Mouse (Mus musculus) MEL (cell line): Measurements from ENCODE around the gene Myo1h. TPM values are rescaled to one million over a fixed set of nuclear protein-coding genes. Genes with fewer than 3 reads are reported as not detected.

ENCODE experiments used
- DNase-seq: peaks from one replicate; pipeline ENCODE4 v3.0.0; 2011; ENCODE audit warnings: low read depth, low spot score
- H3K27ac ChIP-seq: 2 replicates; pipeline ENCODE4 v1.5.1; 2012; ENCODE audit warnings: low read depth, mild to moderate bottlenecking, control low read depth, low read length, moderate library complexity; ENCODE audit not compliant: control insufficient read depth
- H3K27me3 ChIP-seq, 2 experiments: fragments of 150-350 bp in 1 of 2; sonication (generic) in 1 of 2; 2 replicates each; pipeline ENCODE4 v1.6.1; 2012; ENCODE audit warnings: low read length in 2 of 2, mild to moderate bottlenecking in 2 of 2, improper control_type of control experiment in 1 of 2, moderate library complexity in 1 of 2; ENCODE audit not compliant: insufficient read depth in 2 of 2, control insufficient read depth in 1 of 2
- H3K36me3 ChIP-seq, 2 experiments: 2 replicates each; pipeline ENCODE4 v1.6.1; 2012 to 2014; ENCODE audit warnings: low read length in 2 of 2, improper control_type of control experiment in 1 of 2, inconsistent platforms in 1 of 2, mild to moderate bottlenecking in 1 of 2; ENCODE audit not compliant: insufficient read depth in 2 of 2, control insufficient read depth in 1 of 2
- H3K4me1 ChIP-seq, 2 experiments: fragments of 150-350 bp in 1 of 2; sonication (generic) in 1 of 2; 2 replicates each; pipeline ENCODE4 v1.6.1; 2012; ENCODE audit warnings: low read length in 2 of 2, improper control_type of control experiment in 1 of 2, mild to moderate bottlenecking in 1 of 2; ENCODE audit not compliant: insufficient read depth in 2 of 2, control insufficient read depth in 1 of 2
- H3K4me3 ChIP-seq, 2 experiments: fragments of 150-350 bp in 1 of 2; sonication (generic) in 1 of 2; 2 replicates each; pipeline ENCODE4 v1.5.1; 2012; ENCODE audit warnings: low read depth in 2 of 2, low read length in 2 of 2, mild to moderate bottlenecking in 2 of 2, moderate library complexity in 2 of 2, control low read depth in 1 of 2, improper control_type of control experiment in 1 of 2; ENCODE audit not compliant: control insufficient read depth in 1 of 2, insufficient read depth in 1 of 2
- H3K79me2 ChIP-seq: 2 replicates; pipeline ENCODE4 v1.6.1; 2012; ENCODE audit warnings: mild to moderate bottlenecking, low read length, moderate library complexity; ENCODE audit not compliant: control insufficient read depth, poor library complexity, insufficient read depth
- H3K9ac ChIP-seq: 2 replicates; pipeline ENCODE4 v1.6.1; 2012; ENCODE audit warnings: low read depth, mild to moderate bottlenecking, control low read depth, low read length, moderate library complexity; ENCODE audit not compliant: control insufficient read depth, poor library complexity, severe bottlenecking
- H3K9me3 ChIP-seq: fragments of 150-350 bp; sonication (generic); replicated peaks from 2 replicates; pipeline ENCODE4 v1.6.1; 2012; ENCODE audit warnings: mild to moderate bottlenecking, low read length, improper control_type of control experiment, moderate library complexity; ENCODE audit not compliant: insufficient read depth
- BHLHE40 ChIP-seq: IDR thresholded peaks from 2 replicates; pipeline ENCODE4 v1.6.1; 2012; ENCODE audit warnings: low read depth, mild to moderate bottlenecking, inconsistent platforms, low read length, improper control_type of control experiment, borderline replicate concordance
- CHD1 ChIP-seq: IDR thresholded peaks from 2 replicates; pipeline ENCODE4 v1.6.1; 2012; ENCODE audit warnings: low read depth, mild to moderate bottlenecking, inconsistent platforms, low read length, improper control_type of control experiment
- CTCF ChIP-seq, 3 experiments: IDR thresholded peaks in 2 of 3; conservative IDR thresholded peaks in 1 of 3; 2 replicates each; pipeline ENCODE4 v1.5.1; 2011 to 2012; ENCODE audit warnings: low read length in 3 of 3, low read depth in 2 of 3, mild to moderate bottlenecking in 2 of 3, improper control_type of control experiment in 1 of 3, inconsistent platforms in 1 of 3, mixed read lengths in 1 of 3, moderate library complexity in 1 of 3; ENCODE audit not compliant: control insufficient read depth in 1 of 3, insufficient read depth in 1 of 3, poor library complexity in 1 of 3, severe bottlenecking in 1 of 3
- E2F4 ChIP-seq: IDR thresholded peaks from 2 replicates; pipeline ENCODE4 v1.6.1; 2011; ENCODE audit warnings: low read depth, low read length, improper control_type of control experiment, borderline replicate concordance
- ELF1 ChIP-seq: IDR thresholded peaks from 2 replicates; pipeline ENCODE4 v1.6.1; 2014; ENCODE audit warnings: low read depth, mild to moderate bottlenecking, inconsistent platforms, low read length, improper control_type of control experiment, moderate library complexity
- EP300 ChIP-seq, 2 experiments: IDR thresholded peaks; 2 replicates each; pipeline ENCODE4 v1.6.1; 2011; ENCODE audit warnings: improper control_type of control experiment in 2 of 2, low read length in 2 of 2, low read depth in 1 of 2, mild to moderate bottlenecking in 1 of 2
- ETS1 ChIP-seq: IDR thresholded peaks from 2 replicates; pipeline ENCODE4 v1.6.1; 2012; ENCODE audit warnings: low read depth, mild to moderate bottlenecking, inconsistent platforms, low read length, improper control_type of control experiment, moderate library complexity
- GABPA ChIP-seq: IDR thresholded peaks from 2 replicates; pipeline ENCODE4 v1.6.1; 2012; ENCODE audit warnings: low read depth, mild to moderate bottlenecking, inconsistent platforms, low read length, improper control_type of control experiment, moderate library complexity
- GATA1 ChIP-seq: IDR thresholded peaks from 2 replicates; pipeline ENCODE4 v1.6.1; 2011; ENCODE audit warnings: low read depth, low read length, improper control_type of control experiment
- HCFC1 ChIP-seq: IDR thresholded peaks from 2 replicates; pipeline ENCODE4 v1.6.1; 2012; ENCODE audit warnings: low read depth, mild to moderate bottlenecking, inconsistent platforms, low read length, improper control_type of control experiment, moderate library complexity
- KAT2A ChIP-seq: conservative IDR thresholded peaks from 2 replicates; pipeline ENCODE4 v1.6.1; 2012; ENCODE audit warnings: low read depth, low read length, improper control_type of control experiment, inconsistent platforms
- MAX ChIP-seq: IDR thresholded peaks from 2 replicates; pipeline ENCODE4 v1.6.1; 2011; ENCODE audit warnings: low read length, improper control_type of control experiment
- MEF2A ChIP-seq: IDR thresholded peaks from 2 replicates; pipeline ENCODE4 v1.6.1; 2014; ENCODE audit warnings: low read depth, mild to moderate bottlenecking, inconsistent platforms, low read length, improper control_type of control experiment; ENCODE audit not compliant: poor library complexity, insufficient replicate concordance, severe bottlenecking; ENCODE audit errors: extremely low read depth
- MXI1 ChIP-seq: IDR thresholded peaks from 2 replicates; pipeline ENCODE4 v1.6.1; 2011; ENCODE audit warnings: mild to moderate bottlenecking, low read depth, low read length, improper control_type of control experiment
- MYB ChIP-seq: IDR thresholded peaks from 2 replicates; pipeline ENCODE4 v1.6.1; 2011; ENCODE audit warnings: mild to moderate bottlenecking, low read depth, low read length, improper control_type of control experiment
- MYC ChIP-seq: IDR thresholded peaks from 2 replicates; pipeline ENCODE4 v1.6.1; 2011; ENCODE audit warnings: low read depth, mild to moderate bottlenecking, low read length, improper control_type of control experiment, moderate library complexity
- NRF1 ChIP-seq: IDR thresholded peaks from 2 replicates; pipeline ENCODE4 v1.6.1; 2014; ENCODE audit warnings: low read depth, mild to moderate bottlenecking, inconsistent platforms, low read length, improper control_type of control experiment, moderate library complexity; ENCODE audit not compliant: poor library complexity, insufficient read depth, severe bottlenecking
- POLR2AphosphoS2 ChIP-seq: IDR thresholded peaks from 2 replicates; pipeline ENCODE4 v1.6.1; 2011; ENCODE audit warnings: low read length, improper control_type of control experiment
- POLR2AphosphoS5 ChIP-seq: IDR thresholded peaks from 2 replicates; pipeline ENCODE4 v1.6.1; 2012; ENCODE audit warnings: low read depth, borderline replicate concordance, mild to moderate bottlenecking, inconsistent platforms, low read length, moderate library complexity, mixed read lengths
- SIN3A ChIP-seq: IDR thresholded peaks from 2 replicates; pipeline ENCODE4 v1.6.1; 2012; ENCODE audit warnings: low read length, improper control_type of control experiment, inconsistent platforms
- TAL1 ChIP-seq: IDR thresholded peaks from 2 replicates; pipeline ENCODE4 v1.6.1; 2012; ENCODE audit warnings: mild to moderate bottlenecking, inconsistent platforms, low read length, moderate library complexity, mixed read lengths
- TCF12 ChIP-seq: IDR thresholded peaks from 2 replicates; pipeline ENCODE4 v1.6.1; 2014; ENCODE audit warnings: low read depth, mild to moderate bottlenecking, inconsistent platforms, low read length, improper control_type of control experiment, moderate library complexity
- USF1 ChIP-seq: IDR thresholded peaks from 2 replicates; pipeline ENCODE4 v1.6.1; 2014; ENCODE audit warnings: low read depth, mild to moderate bottlenecking, inconsistent platforms, low read length, improper control_type of control experiment, moderate library complexity
- ZNF384 ChIP-seq: IDR thresholded peaks from 2 replicates; pipeline ENCODE4 v1.6.1; 2012; ENCODE audit warnings: low read depth, mild to moderate bottlenecking, inconsistent platforms, low read length, improper control_type of control experiment
- polyA plus RNA-seq, 2 experiments: library from polyadenylated mRNA; stranded (reverse) in 1 of 2; unstranded in 1 of 2; fragments of >175 nt in 1 of 2; fragments of >200 nt in 1 of 2; gene quantifications; 2 replicates each; pipeline versions ENCODE4 v1.2.1 to v1.2.4; 2012; ENCODE audit warnings: low replicate concordance in 2 of 2, low read depth in 1 of 2; ENCODE audit not compliant: insufficient read length in 2 of 2, insufficient read depth in 1 of 2, missing spikeins in 1 of 2
- total RNA-seq: library from RNA; depleted of rRNA; stranded (reverse); fragments of 300-350 nt; gene quantifications from 2 replicates; pipeline ENCODE4 v1.2.3, GENCODE M21; 2012

Gene Myo1h
- total and polyA plus RNA-seq, 3 experiments: 0.33 to 4.6 TPM; not detected in 1

DNA sequence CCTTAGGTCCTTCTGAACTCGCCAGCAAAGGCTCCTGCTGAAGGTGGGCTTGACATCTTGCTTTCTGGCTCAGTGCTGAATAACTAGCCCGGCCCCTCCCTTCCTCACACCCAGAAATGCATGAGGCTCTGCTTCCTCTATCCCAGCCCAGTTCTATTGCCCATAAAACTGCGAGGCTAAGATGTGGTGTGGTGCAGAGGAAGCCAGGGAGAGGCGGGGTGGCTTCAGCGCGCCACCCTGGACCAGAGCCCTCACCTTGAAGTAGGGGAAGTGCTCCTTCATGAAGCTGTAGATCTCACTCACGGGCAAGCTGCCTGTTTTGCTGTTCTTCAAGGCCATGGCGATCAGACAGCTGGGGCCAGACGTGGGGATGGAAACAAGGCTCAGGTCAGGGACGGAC lies 29.5 kb upstream of the Myo1h start:
- Histone ChIP-seq H3K4me3 (no peak overlapping the region), H3K9me3 (no peaks in the 10 kb centered on the region), H3K9ac (no peak overlapping the region), H3K79me2 (no peaks in the 10 kb centered on the region), H3K4me1 (no peaks in the 10 kb centered on the region; a peak in 1 of 4 replicates), H3K36me3 (no peaks in the 10 kb centered on the region; a peak in 1 of 4 replicates), H3K27ac (no peak overlapping the region), H3K27me3 (no peaks in the 10 kb centered on the region)
- TF ChIP-seq MYC: no peak
- TF ChIP-seq GABPA: no peak
- no peak for TF ChIP-seq MAX
- TF ChIP-seq TAL1: no peak
- TF ChIP-seq KAT2A: no peak
- TF ChIP-seq CTCF (IDR thresholded peaks at IDR 0.05 in 2 of 3, conservative IDR thresholded peaks at IDR 0.05 in 1 of 3; ENCODE audit: control insufficient read depth in 1 of 3, insufficient read depth in 1 of 3, low read depth in 2 of 3, low read length in 3 of 3, poor library complexity in 1 of 3, severe bottlenecking in 1 of 3): no peak
- TF ChIP-seq BHLHE40: no peak
- TF ChIP-seq GATA1: no peak
- no peak for TF ChIP-seq POLR2AphosphoS5
- DNase-seq: no peak

DNA sequence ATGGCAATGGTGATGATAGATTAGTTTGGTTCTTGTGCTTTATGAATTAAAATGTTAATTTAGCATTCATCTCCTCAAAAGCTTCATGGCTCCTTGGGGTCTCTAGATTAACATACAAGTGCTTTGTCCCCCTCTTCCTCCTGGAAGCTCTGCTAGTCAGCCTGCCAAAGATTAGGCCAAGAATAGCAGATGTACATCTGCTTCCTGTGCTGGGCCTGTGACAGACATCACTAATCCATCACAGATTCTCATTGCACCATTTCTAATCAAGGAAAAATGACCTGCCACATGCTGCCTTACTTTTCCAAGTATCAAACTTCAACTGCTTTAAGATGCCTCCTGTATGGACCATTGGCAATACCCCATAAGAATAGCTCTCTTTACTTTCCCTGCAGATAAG lies 27.5 kb upstream of the Myo1h start:
- H3K9me3 ChIP-seq: no peaks in the 10 kb centered on the region
- no peak overlapping the region for H3K27ac ChIP-seq
- TF ChIP-seq ELF1 (peak; percentile 76; the same call in 1 of the 2 replicates), MEF2A (peak; percentile 66; the same call in 1 of the 2 replicates), EP300 (IDR thresholded peaks at IDR 0.05; ENCODE audit: low read depth in 1 of 2, low read length in 2 of 2) (peak in 1 of 2 experiments; percentile 25; a peak in 2 of 4 replicates), HCFC1 (peak; percentile 72), GATA1 (no peak; the same call in 1 of the 2 replicates), SIN3A (peak; percentile 50; the same call in 1 of the 2 replicates)
- H3K4me3 ChIP-seq: no peak overlapping the region
- peak; percentile 62 for DNase-seq
- no peaks in the 10 kb centered on the region; a peak in 1 of 4 replicates for H3K4me1 ChIP-seq
- H3K27me3 ChIP-seq: no peaks in the 10 kb centered on the region
- H3K79me2 ChIP-seq: no peaks in the 10 kb centered on the region
- no peak overlapping the region for H3K9ac ChIP-seq
- H3K36me3 ChIP-seq: no peaks in the 10 kb centered on the region; a peak in 1 of 4 replicates

- Histone ChIP-seq H3K4me1 (peaks cover 3 to 5% of the 10 kb centered on the region in 2 experiments), H3K4me3 (no peak overlapping the region), H3K9me3 (no peaks in the 10 kb centered on the region), H3K27me3 (no peaks in the 10 kb centered on the region), H3K27ac (no peak overlapping the region), H3K36me3 (no peaks in the 10 kb centered on the region; a peak in 1 of 4 replicates), H3K9ac (no peak overlapping the region), H3K79me2 (no peaks in the 10 kb centered on the region)
- TF ChIP-seq MXI1 (no peak), POLR2AphosphoS2 (no peak), ZNF384 (no peak), TAL1 (no peak), MYB (no peak), CHD1 (no peak), USF1 (no peak), KAT2A (no peak), NRF1 (no peak), TCF12 (no peak), MYC (no peak), ETS1 (no peak), E2F4 (no peak)
- DNase-seq: no peak
Observed at GRCm38 (mm10) chr5:114264030-114264459, 24.9 kb upstream of the Myo1h start.
